41 mouse cellular contexts compared by ENCODE assay signal in the genomic region with DNA sequence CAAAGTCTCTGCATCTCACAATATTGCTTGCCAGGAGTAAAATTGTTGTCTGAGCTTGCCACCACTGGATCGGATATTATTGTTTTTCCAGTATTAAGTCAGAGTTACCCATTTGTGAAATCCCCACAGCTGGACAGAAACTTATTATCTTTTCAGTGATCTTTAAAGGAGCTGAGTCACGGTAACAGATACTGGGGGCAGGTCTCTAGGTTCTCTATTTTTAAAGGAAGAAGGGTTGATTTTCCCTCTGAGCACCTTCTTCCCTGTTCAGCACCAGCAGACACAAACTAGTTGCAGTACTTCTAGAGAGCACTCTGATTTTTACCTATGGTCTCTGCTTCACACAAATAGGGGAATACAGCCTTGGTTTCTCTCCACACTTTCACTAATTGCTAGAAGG. TPM values are rescaled to one million over a fixed set of nuclear protein-coding genes. Genes with fewer than 3 reads are reported as not detected.
"Had no signal": no experiment of that assay in that cellular context is flagged by ENCODE, and none has a peak within 500 bp of the region (broad histone marks: within the 10 kb centered on the region; RNA-seq: fewer than 3 reads in every experiment).

No protein-coding gene starts in this region.

RNA-seq across cellular contexts. Expression of gene Gm20767, which starts 33.0 kb away (rescaled TPM):
- total RNA-seq: heart, postnatal 10 days; heart, postnatal 14 days; heart, postnatal 25 days; heart, postnatal 36 days; heart, postnatal 4 days; hematopoietic stem cell, adult 5-6 weeks; hindbrain, postnatal 0 days; layer of hippocampus, adult 18-20 months; layer of hippocampus, adult 2 months; layer of hippocampus, adult 8-10 months; layer of hippocampus, postnatal 10 days; layer of hippocampus, postnatal 14 days; layer of hippocampus, postnatal 25 days; layer of hippocampus, postnatal 36 days; left cerebral cortex, adult 18-20 months; left cerebral cortex, adult 2 months had no signal
- polyA plus RNA-seq: heart, embryonic 11.5 days; heart, embryonic 12.5 days; heart, embryonic 13.5 days; heart, embryonic 14.5 days; heart, embryonic 15.5 days; heart, embryonic 16.5 days; heart, postnatal 0 days; hindbrain, embryonic 10.5 days; hindbrain, embryonic 11.5 days; hindbrain, embryonic 12.5 days; hindbrain, embryonic 13.5 days; hindbrain, embryonic 14.5 days; hindbrain, embryonic 15.5 days; hindbrain, embryonic 16.5 days; hindbrain, postnatal 0 days; inflammation-experienced regulatory T-cells, adult 6 months; intestine, embryonic 14.5 days; intestine, embryonic 15.5 days; intestine, embryonic 16.5 days; intestine, postnatal 0 days; kidney, adult 2 months; kidney, embryonic 14.5 days; kidney, embryonic 15.5 days; kidney, embryonic 16.5 days; kidney, postnatal 0 days; large intestine, adult 2 months had no signal

RNA-seq across cellular contexts. Expression of gene Gm21188, which starts 55.0 kb away (rescaled TPM):
- total RNA-seq: heart, postnatal 10 days; heart, postnatal 4 days; hindbrain, postnatal 0 days; layer of hippocampus, adult 2 months; layer of hippocampus, adult 8-10 months; layer of hippocampus, postnatal 14 days; layer of hippocampus, postnatal 25 days; layer of hippocampus, postnatal 36 days had no signal
- polyA plus RNA-seq: heart, embryonic 11.5 days; heart, embryonic 12.5 days; heart, embryonic 13.5 days; heart, embryonic 14.5 days; heart, embryonic 15.5 days; hindbrain, embryonic 10.5 days; hindbrain, embryonic 11.5 days; hindbrain, embryonic 12.5 days; hindbrain, embryonic 13.5 days; hindbrain, embryonic 14.5 days; hindbrain, embryonic 15.5 days; hindbrain, embryonic 16.5 days; intestine, embryonic 14.5 days; intestine, embryonic 16.5 days; intestine, postnatal 0 days; kidney, embryonic 14.5 days; kidney, embryonic 16.5 days had no signal
